Mouse (Mus musculus) granulocyte monocyte progenitor cell, adult 5-6 weeks (primary cell): Measurements from ENCODE around the gene Myoz1. TPM values are rescaled to one million over a fixed set of nuclear protein-coding genes. Genes with fewer than 3 reads are reported as not detected.

ENCODE experiments used
- ATAC-seq: replicated peaks from 2 replicates; pipeline ENCODE4 v1.8.0; 2016; ENCODE audit warnings: mild to moderate bottlenecking, moderate TSS enrichment, inconsistent platforms; ENCODE audit not compliant: poor library complexity, severe bottlenecking
- total RNA-seq, 2 experiments: library from RNA; stranded (forward) in 1 of 2; stranded (reverse) in 1 of 2; fragments of 200-712, 200-1000 nt in 1 of 2; fragments of >200 nt in 1 of 2; fragmentation: Nextera tagmentation in 1 of 2; gene quantifications; 2 replicates each; pipeline ENCODE4 v1.2.3; 2014 to 2017

Gene Myoz1
- total RNA-seq, 2 experiments from 2014 or later, result not detected

DNA sequence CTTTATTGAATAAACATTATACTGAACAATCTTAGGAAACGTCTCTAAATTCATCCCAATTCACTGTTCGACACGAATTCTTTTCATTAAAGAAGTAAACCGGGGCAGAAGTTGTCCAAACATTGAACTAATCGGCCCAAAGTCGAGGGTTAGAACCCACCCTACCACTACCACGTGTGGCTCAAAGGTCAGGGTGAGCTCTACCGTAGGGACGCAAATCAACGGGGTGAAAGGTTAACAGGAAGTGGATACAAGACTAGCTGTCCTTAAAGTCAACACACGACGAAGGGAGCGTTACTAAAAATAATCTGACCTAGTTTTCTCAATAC, 17.4 kb upstream of the Myoz1 start:
- peak; percentile 57 for ATAC-seq

- ATAC-seq, result no peak
Measured at GRCm38 (mm10) chr14:20672990-20673389, 16.6 kb upstream of the Myoz1 start.

GRCm38 (mm10) chr14:20668154-20668810, 11.9 kb upstream of the Myoz1 start, which contains the start of gene Synpo2l:
Synpo2l (minus strand) TSS chr14:20668354.
- ATAC-seq, result no peak

- no peak for ATAC-seq
Measured at GRCm38 (mm10) chr14:20667469-20667868, 11.1 kb upstream of the Myoz1 start.

- no peak for ATAC-seq
Measured at GRCm38 (mm10) chr14:20664436-20664835, 8.1 kb upstream of the Myoz1 start.

DNA sequence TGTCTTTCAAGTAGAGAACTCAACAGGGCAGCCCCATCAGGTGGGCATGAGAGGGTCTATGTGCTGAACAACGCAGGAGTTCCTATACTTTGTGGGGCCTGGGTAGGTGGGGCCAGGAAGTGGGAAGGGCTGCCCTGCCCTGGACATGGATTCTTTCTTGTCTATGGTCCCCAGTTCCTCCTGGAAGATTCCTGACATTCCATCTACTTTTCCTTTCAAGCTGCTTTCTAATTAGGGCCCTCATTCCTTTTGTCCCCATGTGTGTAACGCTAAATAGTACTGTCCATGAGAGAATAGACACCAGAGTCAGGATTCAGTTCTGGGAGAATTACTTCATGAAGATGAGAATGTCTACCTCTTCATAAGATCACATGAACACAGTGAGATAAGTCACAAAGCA, 7.3 kb upstream of the Myoz1 start:
- no peak for ATAC-seq

DNA sequence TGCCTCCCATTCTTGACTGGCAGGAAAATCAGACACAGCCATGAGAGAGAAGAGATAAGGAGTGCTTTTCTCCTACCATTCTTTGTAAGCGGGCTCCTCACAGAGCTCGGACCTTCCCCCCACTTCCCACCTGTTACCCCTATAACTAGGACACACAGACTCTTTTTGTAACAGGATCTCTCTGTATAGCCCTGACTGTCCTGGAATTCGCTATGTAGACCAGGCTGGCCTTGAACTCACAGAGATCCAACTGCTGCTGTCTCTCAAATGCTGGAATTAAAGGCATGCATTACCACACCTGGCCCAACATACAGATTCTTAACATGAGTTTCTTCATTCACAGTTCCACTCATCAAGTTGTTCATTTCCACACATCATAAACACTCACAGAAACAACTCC, 6.4 kb upstream of the Myoz1 start:
- ATAC-seq, result no peak

DNA sequence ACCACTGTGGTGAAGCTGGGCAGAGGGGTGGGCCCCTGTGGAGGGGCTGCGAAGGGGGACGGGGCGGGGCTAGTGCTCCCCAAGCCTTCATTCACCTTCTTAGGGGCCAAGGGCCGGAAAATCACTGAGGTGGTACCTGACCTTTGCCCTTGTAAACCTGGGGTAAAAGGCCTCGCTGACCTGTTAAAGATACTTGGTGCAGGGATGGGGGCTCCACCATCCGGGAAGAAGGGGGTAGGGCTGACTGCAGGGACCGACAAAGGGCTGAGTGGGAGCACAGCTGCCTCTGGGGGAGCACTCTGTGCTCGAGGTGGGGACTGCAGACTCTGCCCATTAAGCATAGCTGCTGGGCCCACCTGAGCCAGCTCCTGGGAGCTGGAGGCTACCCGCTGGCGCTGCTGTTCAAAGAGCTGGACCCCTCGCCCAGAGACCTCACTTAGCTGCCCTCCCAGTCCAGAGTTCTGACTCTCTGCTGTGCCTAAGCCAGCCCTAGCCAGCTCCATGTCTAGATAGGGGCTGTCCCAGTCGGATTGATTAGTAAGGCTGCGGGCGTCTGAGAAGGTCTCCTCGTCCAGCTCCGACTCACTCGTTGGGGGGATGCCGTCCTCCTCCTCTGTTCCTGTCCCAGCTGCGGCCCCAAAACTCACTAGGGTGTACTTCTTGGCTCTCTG, 5.5 kb upstream of the Myoz1 start:
- no peak for ATAC-seq

- ATAC-seq, result peak; percentile 95
Measured at GRCm38 (mm10) chr14:20660827-20661660, 4.7 kb upstream of the Myoz1 start.

GRCm38 (mm10) chr14:20659687-20660086, 3.3 kb upstream of the Myoz1 start:
- ATAC-seq, result no peak

GRCm38 (mm10) chr14:20658902-20659301, 2.6 kb upstream of the Myoz1 start:
- ATAC-seq, result no peak

GRCm38 (mm10) chr14:20658326-20658725, 2.0 kb upstream of the Myoz1 start:
- ATAC-seq, result no peak

GRCm38 (mm10) chr14:20655731-20656130, 609 bp downstream of the Myoz1 start:
- no peak for ATAC-seq

DNA sequence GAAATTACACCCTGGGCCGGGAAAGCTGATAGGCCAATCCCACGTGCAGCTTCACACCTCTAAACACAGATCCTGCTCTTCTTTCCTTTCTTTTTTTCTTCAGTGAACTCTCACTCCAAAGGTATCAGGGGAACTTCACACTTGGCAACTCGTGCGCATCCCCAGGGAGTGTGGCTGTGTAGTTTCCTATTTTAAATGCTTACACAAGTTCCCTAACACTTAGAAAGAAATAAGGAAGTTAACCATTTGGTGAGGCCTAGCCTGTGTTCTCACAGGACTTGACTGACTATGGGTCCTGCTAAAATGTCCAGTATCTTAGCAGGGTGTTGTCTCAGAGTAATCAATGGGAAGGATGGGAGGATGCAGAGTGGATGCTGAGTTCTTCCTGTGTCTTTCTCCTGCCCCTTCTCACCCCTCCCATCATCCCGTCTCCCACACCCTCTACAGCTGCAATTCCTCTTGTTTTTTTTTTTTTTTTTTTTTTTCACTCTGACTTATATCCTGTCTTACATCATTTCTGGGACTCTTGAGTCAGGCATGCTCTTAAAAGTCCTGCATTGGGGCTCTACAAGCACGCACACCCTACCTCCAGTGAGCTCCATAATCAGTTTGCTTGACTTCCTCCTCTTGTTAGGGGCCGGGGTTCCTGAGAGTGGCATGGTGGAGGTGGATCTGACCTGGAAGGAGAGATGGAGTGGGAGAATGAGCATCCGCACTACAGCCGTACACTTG, 1.5 kb downstream of the Myoz1 start:
- ATAC-seq, result peak; percentile 76

DNA sequence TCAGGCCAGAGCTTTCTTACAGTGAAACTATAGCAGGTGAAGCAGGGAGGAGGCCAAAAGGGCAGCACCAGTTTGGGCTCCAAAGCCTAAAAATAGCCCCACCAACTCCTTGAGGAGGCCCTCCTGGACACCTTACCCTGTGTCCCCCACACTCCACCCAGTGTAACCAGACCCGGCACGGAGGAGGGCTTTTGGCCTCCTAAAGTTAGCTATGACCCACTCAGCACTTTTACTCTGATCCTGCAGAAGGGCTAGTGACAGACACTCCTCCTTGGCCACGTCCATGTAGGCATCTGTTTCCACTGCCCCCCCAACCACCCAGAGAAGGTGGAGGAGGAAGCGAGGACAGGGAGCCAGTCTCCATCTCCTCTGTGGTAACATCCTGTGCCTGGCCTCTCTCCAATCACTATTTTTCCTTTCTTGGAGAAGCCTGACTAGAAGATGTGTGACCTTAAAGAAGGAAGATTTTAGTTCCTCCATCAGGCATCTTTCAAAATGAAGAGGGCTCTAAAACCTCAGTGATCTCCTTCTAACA, 4.6 kb downstream of the Myoz1 start:
- peak; percentile 31; the same call in 1 of the 2 replicates for ATAC-seq

DNA sequence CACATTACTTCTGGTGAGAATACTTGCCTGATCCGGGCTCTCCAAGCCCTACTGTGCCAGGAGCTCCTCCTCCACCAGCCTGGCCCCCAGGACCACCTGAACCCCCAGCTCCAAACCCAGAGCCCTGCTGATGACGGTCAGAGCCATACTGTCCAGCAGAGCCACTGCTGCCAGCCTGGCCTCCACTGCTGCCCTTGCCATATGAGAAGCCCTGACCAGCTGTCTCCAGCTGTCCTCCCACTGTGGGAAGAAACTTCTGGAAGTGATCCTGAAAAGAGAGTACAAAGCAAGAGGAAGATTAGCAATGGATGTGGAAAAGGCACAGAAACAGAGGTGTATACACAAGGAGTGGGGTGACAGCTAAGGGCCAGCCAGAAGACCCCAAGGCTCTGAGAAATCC, 5.3 kb downstream of the Myoz1 start:
- no peak for ATAC-seq

GRCm38 (mm10) chr14:20646381-20646780, 10.0 kb downstream of the Myoz1 start:
- ATAC-seq, result no peak

DNA sequence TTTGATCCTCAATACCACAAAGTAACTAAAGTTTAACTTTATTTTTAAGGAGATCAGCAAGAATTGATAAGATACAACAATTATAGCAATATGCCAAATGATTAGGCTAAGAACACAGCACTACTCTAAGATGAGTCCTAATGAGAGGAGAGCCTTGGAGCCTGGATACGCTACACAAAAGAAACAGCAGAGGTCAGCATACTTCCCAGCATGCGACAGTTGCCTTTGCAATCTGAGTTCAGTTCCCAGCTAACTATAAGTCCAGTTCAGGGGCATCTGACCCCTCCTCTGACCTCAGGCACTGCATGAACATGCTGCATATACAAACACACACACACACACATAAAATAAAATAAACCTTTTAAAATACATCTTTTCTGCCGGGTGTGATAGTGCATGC, 10.8 kb downstream of the Myoz1 start:
- no peak for ATAC-seq

- no peak for ATAC-seq
Measured at GRCm38 (mm10) chr14:20641438-20641875, 14.9 kb downstream of the Myoz1 start.
